ENCODE assay signal across 31 mouse cellular contexts in genomic region chr14:22860631-22861030, GRCm38 (mm10).
DNase-seq lines count a peak whose midpoint lies in the region; ATAC-seq lines count a peak whose summit lies in the region.
"Had no signal": no experiment of that assay in that cellular context is flagged by ENCODE, and none has a peak within 500 bp of the region (broad histone marks: within the 10 kb centered on the region; RNA-seq: fewer than 3 reads in every experiment).

No protein-coding gene starts in this region.

- no peaks in the 10 kb centered on the region for H3K36me3 ChIP-seq in forebrain, embryonic 10.5 days (replicated peaks)
- no peaks in the 10 kb centered on the region for H3K36me3 ChIP-seq in forebrain, embryonic 12.5 days (replicated peaks)
- H3K36me3 ChIP-seq: embryonic facial prominence, embryonic 13.5 days; hindbrain, embryonic 13.5 days; limb, embryonic 12.5 days; liver, embryonic 15.5 days; neural tube, embryonic 12.5 days; stomach, embryonic 15.5 days had no signal

- no peak overlapping the region for H3K9ac ChIP-seq in forebrain, embryonic 12.5 days
- H3K9ac ChIP-seq: embryonic facial prominence, embryonic 13.5 days; forebrain, embryonic 13.5 days; hindbrain, embryonic 13.5 days; limb, embryonic 12.5 days; liver, embryonic 15.5 days; lung, embryonic 14.5 days; neural tube, embryonic 12.5 days; stomach, embryonic 15.5 days had no signal

- peaks cover 20% of the 10 kb centered on the region for H3K4me1 ChIP-seq in forebrain, embryonic 10.5 days
- peaks cover 3% of the 10 kb centered on the region; the same call in 1 of the 2 replicates for H3K4me1 ChIP-seq in forebrain, embryonic 12.5 days
- H3K4me1 ChIP-seq: liver, embryonic 15.5 days had no signal

- H3K27me3 ChIP-seq in forebrain, embryonic 10.5 days (ENCODE audit: poor library complexity, severe bottlenecking): no peaks in the 10 kb centered on the region
- 0 out of 2 replicates have a peak, but pooled peaks cover 4% of the 10 kb centered on the region for H3K27me3 ChIP-seq in forebrain, embryonic 12.5 days
- H3K27me3 ChIP-seq: embryonic facial prominence, embryonic 13.5 days; forebrain, embryonic 13.5 days; hindbrain, embryonic 13.5 days; liver, embryonic 15.5 days; neural tube, embryonic 12.5 days; stomach, embryonic 15.5 days had no signal

- H3K4me3 ChIP-seq in forebrain, embryonic 10.5 days: no peak overlapping the region
- H3K4me3 ChIP-seq in forebrain, embryonic 12.5 days (replicated peaks): no peak overlapping the region
- H3K4me3 ChIP-seq: embryonic facial prominence, embryonic 13.5 days; erythroblast, embryonic 14.5 days; forebrain, embryonic 13.5 days; hindbrain, embryonic 13.5 days; limb, embryonic 12.5 days; liver, embryonic 15.5 days; myocyte; neural tube, embryonic 12.5 days; stomach, embryonic 15.5 days had no signal

- 35% methylated on average over 4 of the region's 4 CpGs for WGBS in forebrain, embryonic 10.5 days
- WGBS in forebrain, embryonic 12.5 days: 23% methylated on average over 4 of the region's 4 CpGs

- no peak for ATAC-seq in forebrain, embryonic 12.5 days (ENCODE audit: low FRiP score)
- ATAC-seq in megakaryocyte-erythroid progenitor cell, adult 5-6 weeks (replicated peaks; ENCODE audit: low FRiP score, low TSS enrichment, poor library complexity, severe bottlenecking): no peak
- ATAC-seq: CD4-positive, CD25-positive, alpha-beta regulatory T cell, adult 4 months; forebrain, embryonic 13.5 days; intestine, postnatal 0 days had no signal

- DNase-seq in forebrain, embryonic 10.5 days (ENCODE audit: extremely low spot score, low spot score): no peak
- peak; percentile 41 for DNase-seq in layer of hippocampus, adult 9-11 months
- no peak for DNase-seq in layer of hippocampus, adult 9-10 months (ENCODE audit: low spot score)
- peak; percentile 31 for DNase-seq in retina, postnatal 1 day
- no peak for DNase-seq in retina, embryonic 14.5 days (ENCODE audit: low spot score)
- DNase-seq: adrenal gland, postnatal 14 days; cerebellum, adult 18-20 months; cerebellum, postnatal 25 days; gastrocnemius, postnatal 36 days; heart, adult 18-20 months; heart, postnatal 36 days; kidney, postnatal 14 days; lung, embryonic 14.5 days; lung, postnatal 14 days; right cerebral cortex, postnatal 14 days; thymus, postnatal 14 days had no signal

- no peaks in the 10 kb centered on the region for H3K9me3 ChIP-seq in forebrain, embryonic 10.5 days
- no peaks in the 10 kb centered on the region for H3K9me3 ChIP-seq in forebrain, embryonic 12.5 days
- H3K9me3 ChIP-seq: embryonic facial prominence, embryonic 13.5 days; forebrain, embryonic 13.5 days; hindbrain, embryonic 13.5 days; limb, embryonic 12.5 days; liver, embryonic 15.5 days; neural tube, embryonic 12.5 days; stomach, embryonic 15.5 days had no signal

- H3K4me2 ChIP-seq in forebrain, embryonic 12.5 days: no peak overlapping the region
- H3K4me2 ChIP-seq: embryonic facial prominence, embryonic 13.5 days; forebrain, embryonic 13.5 days; heart, embryonic 11.5 days; hindbrain, embryonic 13.5 days; limb, embryonic 12.5 days; liver, embryonic 15.5 days; lung, embryonic 14.5 days; midbrain, embryonic 11.5 days; neural tube, embryonic 12.5 days; stomach, embryonic 15.5 days had no signal

- H3K27ac ChIP-seq in forebrain, embryonic 10.5 days: peak overlapping the region; percentile 11; the same call in 1 of the 2 replicates
- H3K27ac ChIP-seq in forebrain, embryonic 12.5 days: no peak overlapping the region
- H3K27ac ChIP-seq: embryonic facial prominence, embryonic 13.5 days; forebrain, embryonic 13.5 days; hindbrain, embryonic 13.5 days; limb, embryonic 12.5 days; liver, embryonic 15.5 days; neural tube, embryonic 12.5 days; stomach, embryonic 15.5 days had no signal

Comparison
In these comparisons a context has a peak if more than half of its experiments do, and no peak if none do; other contexts are left out.
1. DNase-seq: peak in layer of hippocampus, adult 9-11 months (single experiment) and retina, postnatal 1 day (single experiment); none in forebrain, embryonic 10.5 days (single experiment), layer of hippocampus, adult 9-10 months (single experiment) and retina, embryonic 14.5 days (single experiment).